Mouse (Mus musculus) liver, embryonic 14.5 days (tissue): ENCODE results near the gene Tbc1d22a.

Experiments
- CTCF ChIP-seq: IDR thresholded peaks from 2 replicates; pipeline ENCODE4 v1.5.1; 2016; ENCODE audit warnings: antibody characterized with exemption, low read depth, control low read depth
- EP300 ChIP-seq: IDR thresholded peaks from 2 replicates; pipeline ENCODE4 v1.6.1; 2016; ENCODE audit warnings: antibody characterized with exemption, low read depth

DNA sequence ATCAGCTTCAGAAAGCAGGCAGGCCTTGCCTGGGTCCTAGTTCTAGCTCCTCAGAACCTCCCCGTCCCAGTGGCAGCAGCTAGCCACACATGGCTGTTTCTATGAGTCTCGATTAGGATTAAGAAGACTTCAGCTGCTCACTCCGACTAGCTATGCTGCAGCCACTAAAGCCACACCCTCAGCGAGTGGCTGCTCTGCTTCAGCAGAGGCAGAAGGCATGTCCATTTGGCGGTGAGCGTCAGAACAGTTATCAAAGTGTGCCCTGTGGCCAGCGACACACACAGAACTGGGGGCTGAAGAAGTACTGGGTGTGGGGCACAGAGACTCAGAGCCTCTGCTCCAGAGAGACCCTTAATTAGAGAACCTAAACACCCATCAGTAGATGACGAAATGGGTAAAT lies 210.7 kb downstream of the Tbc1d22a start:
- TF ChIP-seq CTCF (no peak), EP300 (no peak)
